ENCODE assay signal across 20 mouse cellular contexts in the genomic region with DNA sequence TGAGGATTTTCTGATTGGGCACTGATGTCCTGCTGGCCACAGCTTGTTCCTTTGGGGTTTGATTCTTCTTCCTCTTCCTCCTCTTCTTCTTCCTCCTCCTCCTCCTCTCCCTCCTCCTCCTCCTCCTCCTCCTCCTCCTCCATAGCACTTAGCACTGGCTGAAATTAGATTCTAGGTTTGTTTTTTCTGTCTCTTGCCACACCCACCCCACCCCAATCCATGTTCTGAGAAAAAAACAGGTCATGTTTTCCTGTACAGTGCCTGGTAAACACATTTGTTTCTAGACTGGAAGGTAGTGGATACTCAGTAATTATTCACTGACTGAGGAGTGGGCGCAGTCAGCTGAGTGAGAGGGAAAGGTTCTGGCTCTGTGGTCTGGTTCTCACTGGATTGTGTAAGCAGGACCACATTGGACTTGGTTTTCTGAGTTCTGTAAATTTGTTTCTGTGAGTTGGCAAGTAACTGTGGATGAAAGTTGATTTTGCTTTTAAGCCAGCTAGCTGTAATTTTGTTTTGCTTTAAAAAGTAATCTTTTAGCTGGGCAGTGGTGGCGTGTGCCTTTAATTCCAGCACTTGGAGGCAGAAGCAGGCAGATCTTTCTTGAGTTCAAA. TPM values are rescaled to one million over a fixed set of nuclear protein-coding genes. Genes with fewer than 3 reads are reported as not detected.
DNase-seq lines count a peak whose midpoint lies in the region; ATAC-seq and TF ChIP-seq lines count a peak whose summit lies in the region.
"Had no signal": no experiment of that assay in that cellular context is flagged by ENCODE, and none has a peak within 500 bp of the region (broad histone marks: within the 10 kb centered on the region; RNA-seq: fewer than 3 reads in every experiment).

No protein-coding gene starts in this region.

- no peak overlapping the region for H3K9ac ChIP-seq in liver, postnatal 0 days (replicated peaks)
- H3K9ac ChIP-seq: forebrain, embryonic 15.5 days had no signal

- intact Hi-C loops in heart, postnatal 14 days (cut with DNase I) = no loop called here

- peak; percentile 61; the same call in 1 of the 2 replicates for ATAC-seq in granulocyte monocyte progenitor cell, adult 5-6 weeks (replicated peaks; ENCODE audit: poor library complexity, severe bottlenecking)
- 0 out of 2 replicates have a peak, but pooled peaks have one; percentile 33 for ATAC-seq in liver, postnatal 0 days
- ATAC-seq: forebrain, embryonic 15.5 days had no signal

- peaks cover 7% of the 10 kb centered on the region; the same call in 1 of the 2 replicates for H3K4me1 ChIP-seq in liver, postnatal 0 days (ENCODE audit: insufficient read depth)
- H3K4me1 ChIP-seq: limb, embryonic 10.5 days had no signal

- peak overlapping the region; percentile 80 for H3K27ac ChIP-seq in layer of hippocampus, adult 2 months
- H3K27ac ChIP-seq in liver, postnatal 0 days (ENCODE audit: low read depth) = no peak overlapping the region
- H3K27ac ChIP-seq: forebrain, embryonic 15.5 days; heart, embryonic 13.5 days; limb, embryonic 10.5 days; midbrain, embryonic 10.5 days had no signal

- H3K9me3 ChIP-seq in liver, postnatal 0 days (ENCODE audit: low read length) = no peaks in the 10 kb centered on the region
- H3K9me3 ChIP-seq: forebrain, embryonic 15.5 days; heart, embryonic 13.5 days; limb, embryonic 10.5 days; midbrain, embryonic 10.5 days had no signal

- TF ChIP-seq CTCF in layer of hippocampus, adult 2 months (conservative IDR thresholded peaks at IDR 0.05) = no peak
- no peak for TF ChIP-seq CTCF in liver, postnatal 0 days (IDR thresholded peaks at IDR 0.05; ENCODE audit: low read depth)

- no peak for TF ChIP-seq EP300 in liver, postnatal 0 days (IDR thresholded peaks at IDR 0.05; ENCODE audit: low read depth)

- H3K27me3 ChIP-seq in liver, postnatal 0 days (ENCODE audit: insufficient read depth, low read length) = no peaks in the 10 kb centered on the region
- H3K27me3 ChIP-seq: forebrain, embryonic 15.5 days; heart, embryonic 13.5 days had no signal

- no peak overlapping the region for H3K4me3 ChIP-seq in layer of hippocampus, adult 2 months
- no peak overlapping the region for H3K4me3 ChIP-seq in liver, postnatal 0 days (ENCODE audit: low read depth, low read length)
- H3K4me3 ChIP-seq: forebrain, embryonic 15.5 days; heart, embryonic 13.5 days; limb, embryonic 10.5 days; midbrain, embryonic 10.5 days had no signal

- peak; percentile 47 to 49 for DNase-seq in heart, adult 18-20 months
- no peak for DNase-seq in heart, postnatal 14 days
- DNase-seq in layer of hippocampus, adult 2 months (ENCODE audit: low spot score in 2 of 2) = no peak
- no peak for DNase-seq in layer of hippocampus, postnatal 36 days
- DNase-seq in liver, postnatal 0 days = no peak
- no peak for DNase-seq in spleen, postnatal 4 days (ENCODE audit: low spot score in 2 of 2)
- DNase-seq: adrenal gland, adult 2 months; cerebellum, adult 8-10 months; kidney, adult 18-20 months; kidney, postnatal 25 days; layer of hippocampus, adult 9-11 months; lung, adult 2 months; lung, postnatal 4 days; retina, postnatal 1 day; right cerebral cortex, postnatal 4 days had no signal

- 87% methylated on average over 2 of the region's 2 CpGs for WGBS in liver, postnatal 0 days (ENCODE audit: insufficient replicate concordance)

- H3K4me2 ChIP-seq in liver, postnatal 0 days (ENCODE audit: low read depth, low read length) = no peak overlapping the region
- H3K4me2 ChIP-seq: forebrain, embryonic 15.5 days; heart, embryonic 13.5 days had no signal

- no peaks in the 10 kb centered on the region for H3K36me3 ChIP-seq in liver, postnatal 0 days (replicated peaks; ENCODE audit: insufficient read depth, low read length)
- H3K36me3 ChIP-seq: forebrain, embryonic 15.5 days; heart, embryonic 13.5 days; limb, embryonic 10.5 days; midbrain, embryonic 10.5 days had no signal

RNA-seq across cellular contexts. Expression of a gene that starts 45.8 kb away (rescaled TPM):
- total RNA-seq in heart, adult 18-20 months (2021) = 10 to 100 TPM; 47.4 to 52.1 TPM
- 10 to 100 TPM; 51.0 to 55.4 TPM for total RNA-seq in heart, postnatal 14 days (2021)
- total RNA-seq in layer of hippocampus, adult 2 months (2021) = 100 to 1,000 TPM; 146 to 157 TPM
- 100 to 1,000 TPM; 148 to 157 TPM for total RNA-seq in layer of hippocampus, postnatal 36 days (2021)
- total RNA-seq in granulocyte monocyte progenitor cell, adult 5-6 weeks (2014; fragmentation: Nextera tagmentation) = 35.4 and 46.8 TPM in 2 replicates
- total RNA-seq in granulocyte monocyte progenitor cell, adult 5-6 weeks (2017) = 60.4 and 62.0 TPM in 2 replicates
- polyA plus RNA-seq in liver, postnatal 0 days (2015; fragmentation: Nextera tagmentation; extraction: Ambion mirVana) = 14.1 and 15.4 TPM in 2 replicates

Comparison
In these comparisons a context has a peak if more than half of its experiments do, and no peak if none do; other contexts are left out.
1. DNase-seq: peak in heart, adult 18-20 months (2 of 2); none in heart, postnatal 14 days (0 of 2), layer of hippocampus, adult 2 months (0 of 2), layer of hippocampus, postnatal 36 days (0 of 2), liver, postnatal 0 days (single experiment) and spleen, postnatal 4 days (0 of 2).